Mouse (Mus musculus): Measurements from ENCODE around the gene Vps29.

GRCm38 (mm10) chr5:122324608-122325431, 29.3 kb upstream of the Vps29 start:
- TF ChIP-seq CTCF (IDR thresholded peaks at IDR 0.05; ENCODE audit: low read depth, low read length): no peak
- no peak for TF ChIP-seq GATA1 (IDR thresholded peaks at IDR 0.05; ENCODE audit: borderline replicate concordance, low read length)
- no peak for TF ChIP-seq POLR2AphosphoS5 (IDR thresholded peaks at IDR 0.05; ENCODE audit: insufficient replicate concordance, low read depth, low read length)
